Mouse (Mus musculus): ENCODE results near the gene Mlec. TPM values are rescaled to one million over a fixed set of nuclear protein-coding genes. Genes with fewer than 3 reads are reported as not detected.
"Not testable (repeated sequence)": the region's sequence is repeated elsewhere in the genome, so short reads cannot be mapped to it uniquely, and the experiment has no call there.

Gene Mlec
- total RNA-seq, 2 experiments from 2014 or later, result 149 to 158 TPM

DNA sequence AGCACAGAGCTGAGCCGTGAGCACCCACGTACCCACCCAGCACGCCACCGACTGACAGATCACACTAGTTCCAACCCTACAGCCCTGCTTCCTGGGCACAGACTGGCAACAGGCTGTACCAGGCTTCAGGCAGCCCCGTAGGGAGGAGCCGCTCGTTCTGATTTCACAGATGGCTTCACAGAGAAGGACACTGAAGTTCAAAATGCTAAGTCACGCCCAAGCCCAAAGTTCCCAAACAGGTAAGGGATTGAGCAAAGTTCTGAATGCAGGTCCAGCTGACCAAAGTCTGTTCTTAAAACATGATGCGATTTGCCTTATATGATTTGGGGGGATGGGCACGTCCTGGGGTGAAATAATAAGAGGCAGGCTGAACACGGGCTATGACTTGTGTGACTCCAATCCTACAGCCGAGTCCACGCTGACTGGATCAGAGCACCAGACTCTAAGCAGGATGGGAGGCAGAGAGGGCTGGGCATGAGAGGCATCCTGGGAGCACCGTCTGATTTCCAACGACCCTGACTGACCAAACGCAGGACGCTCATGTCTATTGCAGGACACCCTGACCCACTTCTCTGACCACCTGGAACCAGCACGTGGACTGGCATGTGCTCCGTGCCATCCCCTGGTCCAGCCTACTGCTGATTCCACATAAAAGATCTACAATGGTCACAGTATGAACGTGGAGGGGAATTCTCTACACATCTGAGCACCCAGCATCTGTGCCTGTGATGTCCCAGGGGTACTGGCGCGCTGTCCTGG lies 30.4 kb downstream of the Mlec start:
- DNase-seq (ENCODE audit: low spot score), result no peak

DNA sequence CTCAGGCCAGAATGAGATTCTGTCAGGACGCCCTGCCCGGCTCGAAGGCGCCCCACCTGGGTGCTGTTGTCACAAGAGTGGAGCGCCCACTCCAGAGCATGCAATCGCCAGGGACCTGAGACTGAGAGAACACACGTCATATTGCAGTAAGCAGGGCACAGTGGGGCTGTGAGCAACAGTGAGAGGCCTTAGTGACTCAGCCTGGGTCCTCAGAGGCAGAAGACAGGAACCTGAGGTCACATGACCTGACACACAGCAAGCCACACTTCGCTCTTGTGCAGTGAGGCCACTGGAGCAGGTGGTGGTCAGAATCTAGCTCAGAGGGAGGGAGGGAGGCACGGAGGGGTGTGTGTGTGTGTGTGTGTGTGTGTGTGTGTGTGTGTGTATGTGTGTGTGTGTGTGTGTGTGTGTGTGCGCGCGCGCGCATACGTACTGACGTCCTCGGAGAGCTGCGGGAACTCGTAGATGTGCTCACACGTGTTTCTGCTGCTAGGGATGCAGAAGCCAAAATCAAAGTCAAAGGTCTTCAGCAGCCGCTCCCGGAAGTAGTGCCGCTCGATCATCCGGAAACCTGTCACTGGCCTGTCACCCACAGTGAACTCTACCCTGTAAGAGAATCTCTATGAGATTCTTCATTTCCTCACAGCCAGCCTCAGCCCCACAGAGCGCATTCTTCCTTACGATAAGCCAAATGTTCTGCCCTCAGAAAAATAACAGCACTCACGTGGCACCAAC lies 31.2 kb downstream of the Mlec start:
- DNase-seq (ENCODE audit: low spot score), result no peak

DNA sequence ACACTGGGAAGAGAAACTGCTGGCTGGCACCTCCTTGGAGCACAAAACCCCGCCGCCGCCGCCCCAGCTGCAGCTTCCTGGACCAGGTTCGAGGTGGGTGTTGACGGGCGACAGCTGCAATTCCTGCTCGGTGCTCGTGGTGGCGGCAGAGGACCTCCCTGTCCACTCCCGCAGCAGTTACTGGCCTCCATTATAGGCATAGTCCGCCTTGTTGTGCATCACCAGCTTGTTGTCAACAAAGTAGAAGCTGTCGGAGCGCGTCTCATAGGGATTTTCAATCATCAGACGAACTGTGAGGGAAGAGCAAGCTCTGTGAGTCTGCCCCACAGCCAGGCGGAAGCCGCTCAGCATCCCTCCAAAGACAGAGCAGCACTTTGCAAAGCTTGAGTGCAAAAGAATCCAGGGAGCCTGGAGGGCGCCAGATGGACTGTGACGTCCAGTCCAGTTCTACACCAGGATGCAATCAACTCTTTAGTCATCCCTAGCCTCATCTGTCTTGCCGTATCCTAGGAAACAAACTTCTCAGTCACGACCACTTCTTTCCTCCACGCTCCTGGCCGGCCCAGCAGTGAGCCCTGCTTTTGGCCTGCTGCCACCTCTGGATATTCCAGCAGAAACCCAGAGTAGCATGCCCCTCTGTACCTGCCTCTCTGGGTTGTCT lies 32.6 kb downstream of the Mlec start:
- DNase-seq (ENCODE audit: low spot score), result peak; percentile 86

DNA sequence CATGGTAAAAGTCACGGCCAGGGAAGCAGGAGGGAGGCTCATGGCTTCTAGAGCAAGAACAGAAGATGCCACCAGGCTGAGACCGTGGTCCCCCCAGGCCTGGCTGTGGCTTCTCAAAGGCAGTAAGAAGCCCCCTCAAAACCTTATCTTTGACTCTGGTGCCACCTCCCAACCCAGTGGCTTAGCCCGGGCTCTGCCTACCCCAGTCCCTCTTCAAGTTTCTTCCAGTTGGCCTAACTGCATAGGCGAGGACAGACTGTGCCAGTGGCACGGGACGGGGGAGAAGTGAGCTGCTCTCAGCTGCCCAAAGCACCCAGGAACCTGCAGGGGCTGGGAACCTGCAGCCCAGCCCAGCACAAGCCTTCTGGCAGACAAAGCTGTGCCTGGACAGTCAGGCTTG lies 33.3 kb downstream of the Mlec start:
- no peak for DNase-seq (ENCODE audit: low spot score)

DNA sequence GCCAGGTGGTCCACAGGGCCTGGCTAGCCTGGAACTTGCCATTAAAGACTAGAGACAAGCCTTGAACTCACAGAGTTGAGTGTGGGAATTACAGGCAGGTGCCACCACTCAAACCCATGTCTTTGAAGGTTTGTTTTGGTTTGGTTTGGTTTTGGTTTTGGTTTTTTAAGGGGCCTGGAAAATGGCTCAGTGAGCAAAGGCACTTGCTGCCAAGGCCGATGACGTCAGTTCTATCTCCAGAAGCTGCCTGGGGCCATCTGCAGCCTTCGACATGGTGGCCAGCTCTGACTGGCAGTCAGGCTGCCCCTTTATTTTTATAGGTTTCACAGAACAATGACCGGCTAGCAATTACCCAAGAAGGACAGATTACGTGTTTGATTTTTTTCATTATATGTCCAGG lies 37.0 kb downstream of the Mlec start:
- no peak for DNase-seq (ENCODE audit: low spot score)

DNA sequence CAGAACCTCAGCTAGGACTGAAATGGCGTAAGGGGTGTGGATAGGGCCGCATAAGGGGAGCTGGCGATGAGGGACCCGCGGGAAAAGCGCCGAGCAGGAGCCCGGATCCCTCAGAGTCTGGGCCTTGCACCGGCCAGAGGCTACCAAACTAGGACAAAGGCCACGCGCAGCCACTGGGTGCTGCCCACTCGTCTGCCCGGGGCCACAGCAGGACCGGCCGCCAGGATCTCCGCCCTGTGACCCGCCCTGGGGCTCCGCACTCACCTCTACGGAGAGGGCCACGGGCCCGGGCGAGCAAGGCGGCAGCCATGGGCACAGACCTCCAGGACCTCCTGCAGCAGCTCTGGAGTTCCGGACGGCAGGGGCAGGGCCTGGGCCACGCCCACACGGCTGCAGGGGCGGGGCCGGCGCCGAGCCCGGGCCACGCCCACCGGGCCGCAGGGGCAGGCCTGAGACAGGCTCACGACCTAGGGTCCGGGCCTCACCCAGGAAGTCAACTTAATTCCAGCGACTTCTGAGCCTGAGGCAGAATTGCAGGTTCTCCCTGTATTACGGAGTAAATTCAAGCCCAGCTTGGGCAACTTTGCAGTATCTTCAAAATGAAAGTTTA lies 38.9 kb downstream of the Mlec start, which contains the start of gene Acads:
Gene Acads (minus strand): TSS at position 386 of the 610 bp plus-strand sequence.
- DNase-seq (ENCODE audit: low spot score), result peak; percentile 82

DNA sequence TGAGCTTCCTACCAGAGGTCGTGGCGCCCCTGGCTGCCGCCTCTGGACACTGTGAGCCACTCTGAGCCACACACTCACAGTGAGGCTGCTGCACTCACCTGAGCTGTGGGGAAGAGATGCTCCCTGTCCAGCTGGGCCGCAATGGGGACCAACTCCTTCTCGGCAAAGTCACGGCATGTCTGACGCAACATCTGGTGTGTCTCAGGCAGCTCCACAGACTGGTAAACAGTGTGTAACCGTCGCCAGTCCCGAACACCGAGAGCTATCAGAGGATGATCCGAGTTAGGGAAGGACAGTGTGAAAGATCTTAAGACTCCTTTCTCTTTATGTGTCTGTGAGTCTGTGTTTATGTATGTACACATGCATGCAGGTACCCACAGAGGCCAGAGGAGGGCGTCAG lies 40.5 kb downstream of the Mlec start:
- no peak for DNase-seq (ENCODE audit: low spot score)

DNA sequence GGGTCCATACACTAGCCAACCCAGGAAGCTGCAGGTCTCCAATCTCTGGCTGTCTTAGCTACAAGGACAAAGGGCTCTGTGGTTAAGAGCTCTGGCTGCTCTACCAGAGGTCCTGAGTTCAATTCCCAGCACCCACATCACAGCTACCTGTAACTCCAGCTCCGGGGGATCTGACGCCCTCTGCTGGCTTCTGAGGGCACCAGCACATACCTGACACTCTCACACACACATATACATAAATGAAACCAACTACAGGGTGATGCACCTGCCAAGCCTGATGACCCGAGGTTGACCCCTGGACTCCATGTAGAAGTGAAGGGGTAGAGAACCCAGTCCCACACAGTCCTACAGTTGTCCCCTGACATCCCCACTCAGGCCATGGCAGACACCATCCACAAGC lies 41.6 kb downstream of the Mlec start:
- no peak for DNase-seq (ENCODE audit: low spot score)

DNA sequence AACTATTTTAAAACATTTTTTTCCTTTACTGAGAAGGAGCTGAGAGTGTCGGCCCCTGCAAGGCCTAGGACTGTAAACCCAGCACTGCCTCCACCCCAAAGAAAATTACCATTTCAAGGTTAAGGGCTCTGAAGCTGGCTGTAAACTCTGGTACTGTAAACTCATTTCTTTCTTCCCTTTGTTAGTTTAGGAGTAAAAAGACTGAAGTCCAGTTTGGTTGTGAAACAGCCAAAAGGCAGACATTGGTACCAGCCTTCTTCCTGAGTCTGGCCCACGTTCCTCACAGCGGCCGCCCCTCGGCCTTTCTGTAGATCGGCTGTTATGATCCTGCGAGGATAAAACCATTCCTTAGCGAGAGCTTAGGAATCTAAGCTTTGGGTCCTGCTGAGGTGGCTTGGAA lies 43.5 kb downstream of the Mlec start:
- no peak for DNase-seq (ENCODE audit: low spot score)

DNA sequence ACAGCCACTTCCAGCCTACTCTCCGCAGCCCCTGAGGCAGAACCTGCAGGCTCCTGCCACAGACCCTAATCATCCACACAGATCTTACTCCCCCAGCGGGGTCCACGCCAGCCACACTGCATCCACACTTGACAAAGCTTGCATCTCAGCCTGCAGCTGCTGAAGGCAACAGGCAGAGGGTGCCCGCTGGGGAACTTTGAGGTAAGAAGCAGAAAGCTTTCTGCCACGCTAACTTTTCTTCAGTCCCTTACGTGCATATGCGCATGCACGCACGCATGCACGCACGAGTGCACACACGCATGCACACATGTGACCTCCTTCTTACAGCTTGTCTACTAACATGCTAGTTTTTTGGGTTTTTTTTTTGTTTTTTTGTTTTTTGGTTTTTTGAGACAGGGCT lies 44.7 kb downstream of the Mlec start:
- DNase-seq (ENCODE audit: low spot score), result no peak

DNA sequence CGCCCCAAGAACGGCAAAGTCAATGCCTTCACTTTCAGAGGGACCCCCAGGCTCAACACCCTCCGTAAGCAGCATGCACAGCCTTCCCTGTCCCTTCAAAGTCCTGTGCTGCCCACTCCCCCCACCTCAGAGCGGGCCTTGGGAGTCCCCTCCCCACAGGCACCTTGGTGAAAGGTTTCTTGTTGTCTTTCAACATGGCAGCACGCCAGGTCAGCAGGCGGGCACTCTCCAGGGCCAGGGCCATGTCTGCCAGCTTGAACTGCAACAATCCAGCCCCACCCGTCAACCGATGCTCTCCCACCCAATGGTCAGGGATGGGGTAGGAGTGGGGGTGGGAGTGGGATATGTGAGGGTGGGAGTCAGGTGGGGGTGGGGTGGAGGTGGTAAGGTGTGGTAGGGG lies 46.8 kb downstream of the Mlec start:
- DNase-seq (ENCODE audit: low spot score), result no peak

DNA sequence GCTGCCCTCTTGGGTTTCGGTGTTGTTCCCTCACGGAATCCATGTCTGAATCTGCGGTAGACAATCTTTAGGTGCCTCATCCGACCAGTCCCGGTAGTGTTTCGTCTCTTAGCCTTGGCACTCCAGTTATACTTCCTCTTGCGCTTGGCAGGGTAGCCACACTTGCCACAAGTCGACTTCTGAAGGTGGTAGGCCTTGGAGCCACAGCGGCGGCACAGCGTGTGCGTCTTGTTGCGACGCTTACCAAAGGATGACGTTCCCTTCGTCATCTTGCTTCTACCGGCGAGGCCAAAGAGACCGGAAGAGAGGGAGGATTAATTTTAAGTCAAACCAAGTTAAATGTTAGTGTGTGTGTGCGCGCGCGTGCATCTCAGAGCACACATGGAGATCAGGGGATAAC lies 54.7 kb downstream of the Mlec start:
- not testable (repeated sequence) for DNase-seq (ENCODE audit: low spot score)

DNA sequence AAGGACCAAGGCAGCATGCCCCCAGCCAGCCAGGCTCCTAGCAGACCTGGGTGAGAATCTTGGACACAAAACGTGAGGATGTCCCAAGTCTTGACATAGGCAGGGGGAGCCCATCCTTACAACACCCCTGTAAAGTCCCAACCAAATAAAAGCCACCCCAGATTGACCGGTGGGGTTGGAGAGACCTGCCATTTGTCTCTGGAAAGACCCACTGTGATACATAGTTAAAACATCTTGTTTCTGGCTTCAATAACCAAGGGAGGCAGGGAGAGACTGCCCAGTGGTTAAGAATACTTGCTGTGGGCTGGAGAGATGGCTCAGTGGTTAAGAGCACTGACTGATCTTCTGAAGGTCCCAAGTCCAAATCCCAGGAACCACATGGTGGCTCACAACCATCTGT lies 55.7 kb downstream of the Mlec start:
- DNase-seq (ENCODE audit: low spot score), result no peak

DNA sequence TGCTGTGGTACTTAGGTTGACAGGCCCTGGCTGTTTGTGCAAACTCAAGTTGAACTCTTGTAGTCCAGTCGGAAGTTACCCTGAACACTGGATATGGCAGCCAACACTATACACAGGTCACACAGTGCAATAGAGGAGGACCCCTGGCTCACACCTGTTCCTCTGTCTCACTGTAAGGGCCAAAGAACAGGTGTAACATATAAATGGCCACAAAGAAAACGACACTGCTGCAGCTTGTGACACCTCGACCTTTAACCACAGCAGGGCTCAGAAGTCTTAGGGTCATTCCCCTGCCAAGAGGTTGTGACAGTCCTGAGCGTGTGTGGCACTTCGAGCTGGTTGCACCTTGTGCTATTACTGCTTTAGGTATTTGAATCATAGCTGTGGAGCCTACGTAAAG lies 57.5 kb downstream of the Mlec start:
- DNase-seq (ENCODE audit: low spot score), result no peak

DNA sequence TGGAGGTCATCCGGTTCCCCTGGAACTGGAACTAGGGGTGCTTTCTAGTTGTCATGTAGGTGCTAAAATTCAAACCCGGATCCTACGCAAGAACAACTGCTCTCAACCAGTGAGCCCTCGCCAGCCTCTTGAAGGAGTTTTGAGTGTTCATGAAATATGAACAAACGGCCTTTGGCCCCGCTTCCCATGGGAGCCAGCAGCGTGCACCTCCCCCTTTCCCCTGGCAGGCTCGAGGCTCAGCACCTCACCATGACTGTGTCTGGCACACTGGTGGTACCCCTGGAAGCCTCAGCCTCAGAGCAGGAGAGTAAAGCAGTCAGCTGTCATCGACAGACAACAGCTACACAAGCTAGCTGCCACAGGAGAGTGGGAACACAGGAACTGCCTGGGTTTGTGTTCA lies 58.0 kb downstream of the Mlec start:
- no peak for DNase-seq (ENCODE audit: low spot score)

DNA sequence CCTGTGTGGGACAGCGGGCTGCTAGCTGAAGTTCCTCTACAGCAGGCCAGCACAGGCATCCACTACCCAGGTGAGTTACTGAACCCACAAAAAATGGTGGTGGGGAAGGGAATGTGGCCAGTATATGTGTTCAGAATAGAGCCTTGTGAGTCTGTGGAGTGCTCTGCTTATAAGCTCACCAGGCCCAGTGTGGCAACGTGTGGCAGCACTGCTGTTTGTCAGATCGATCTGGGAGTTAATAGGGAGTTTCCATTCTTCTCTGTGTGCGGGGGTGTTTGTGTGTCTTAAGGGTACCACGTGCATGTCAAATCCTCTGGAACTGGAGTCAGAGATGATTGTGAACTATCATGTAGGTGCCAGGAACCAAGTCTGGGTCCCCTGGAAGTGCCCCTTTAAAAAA lies 58.4 kb downstream of the Mlec start:
- no peak for DNase-seq (ENCODE audit: low spot score)

DNA sequence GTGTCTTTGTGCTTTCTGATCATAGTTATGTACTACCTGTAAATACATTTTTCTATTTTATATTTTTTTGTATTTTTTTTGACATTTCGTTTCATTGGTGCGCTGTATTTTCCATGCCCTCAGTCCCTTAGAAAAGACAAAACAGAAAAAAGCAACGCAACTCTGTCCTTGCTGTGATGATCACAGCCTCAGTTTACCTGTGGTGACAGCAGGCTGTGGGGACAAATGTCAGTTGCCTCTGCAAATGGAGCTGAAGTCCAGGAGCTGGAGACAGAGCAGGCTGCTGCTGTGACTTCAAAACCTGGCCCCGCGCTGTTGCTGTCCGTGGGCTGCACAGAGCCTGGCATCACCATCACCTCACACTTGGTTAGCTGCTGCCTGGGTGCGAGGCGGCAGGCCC lies 59.8 kb downstream of the Mlec start, which contains the start of gene Gm10401:
Gene Gm10401 (minus strand): TSS at position 101 of the 400 bp plus-strand sequence.
- DNase-seq (ENCODE audit: low spot score), result no peak

Other genes with a start within 250 kb of the Mlec start
- under 1 TPM in 1 of 2 experiments, not detected in 1; 0.31 TPM for gene Oasl1, start 234.9 kb downstream of the Mlec start, total RNA-seq (2021)
- 10 to 100 TPM; 17.1 to 24.1 TPM for gene 2210016L21Rik, start 216.0 kb downstream of the Mlec start, total RNA-seq (2021)
- not detected for gene Hnf1a, start 187.1 kb downstream of the Mlec start, total RNA-seq (2021)
- gene Sppl3, start 147.0 kb downstream of the Mlec start, total RNA-seq (2021), result 10 to 100 TPM; 17.7 to 20.4 TPM
- not detected for gene Gm10401, start 59.9 kb downstream of the Mlec start, total RNA-seq (2021)
- 10 to 100 TPM; 74.2 to 75.3 TPM for gene Acads, start 38.8 kb downstream of the Mlec start, total RNA-seq (2021)
- gene Unc119b, start 23.2 kb downstream of the Mlec start, total RNA-seq (2021), result 10 to 100 TPM; 11.1 to 12.4 TPM
- gene Cabp1, start 36.2 kb upstream of the Mlec start, total RNA-seq (2021), result 1 to 10 TPM in 1 of 2 experiments, under 1 TPM in 1; 0.50 to 1.2 TPM
- gene Pop5, start 77.7 kb upstream of the Mlec start, total RNA-seq (2021), result 10 to 100 TPM; 34.9 to 39.3 TPM
- gene Rnf10, start 114.7 kb upstream of the Mlec start, total RNA-seq (2021), result 100 to 1,000 TPM; 275 to 312 TPM
- 10 to 100 TPM; 81.3 to 91.7 TPM for gene Coq5, start 121.5 kb upstream of the Mlec start, total RNA-seq (2021)
- gene Dynll1, start 142.8 kb upstream of the Mlec start, total RNA-seq (2021), result 10 to 100 TPM; 44.1 to 75.5 TPM
- gene Srsf9, start 169.0 kb upstream of the Mlec start, total RNA-seq (2021), result 10 to 100 TPM in 1 of 2 experiments, 1 to 10 TPM in 1; 9.6 to 13.2 TPM
- 10 to 100 TPM; 23.6 to 24.7 TPM for gene Gatc, start 183.0 kb upstream of the Mlec start, total RNA-seq (2021)
- 10 to 100 TPM; 18.2 to 18.3 TPM for gene Triap1, start 183.0 kb upstream of the Mlec start, total RNA-seq (2021)
- 10 to 100 TPM; 42.5 to 67.7 TPM for gene Cox6a1, start 190.8 kb upstream of the Mlec start, total RNA-seq (2021)

Measured in gastrocnemius, adult 18-20 months (tissue).